Mouse (Mus musculus) retina, embryonic 14.5 days (tissue): Measurements from ENCODE around the gene Tcl1b1.
"Not testable (repeated sequence)": the region's sequence is repeated elsewhere in the genome, so short reads cannot be mapped to it uniquely, and the experiment has no call there.

Experiments
- DNase-seq: peaks from one replicate; pipeline ENCODE4 v3.0.0-alpha.2; 2015; ENCODE audit warnings: low spot score

Gene Tcl1b1

GRCm38 (mm10) chr12:105159390-105159789, at the start of gene Tcl1b1:
Tcl1b1 (plus strand) TSS chr12:105159690.
- DNase-seq, result no peak

DNA sequence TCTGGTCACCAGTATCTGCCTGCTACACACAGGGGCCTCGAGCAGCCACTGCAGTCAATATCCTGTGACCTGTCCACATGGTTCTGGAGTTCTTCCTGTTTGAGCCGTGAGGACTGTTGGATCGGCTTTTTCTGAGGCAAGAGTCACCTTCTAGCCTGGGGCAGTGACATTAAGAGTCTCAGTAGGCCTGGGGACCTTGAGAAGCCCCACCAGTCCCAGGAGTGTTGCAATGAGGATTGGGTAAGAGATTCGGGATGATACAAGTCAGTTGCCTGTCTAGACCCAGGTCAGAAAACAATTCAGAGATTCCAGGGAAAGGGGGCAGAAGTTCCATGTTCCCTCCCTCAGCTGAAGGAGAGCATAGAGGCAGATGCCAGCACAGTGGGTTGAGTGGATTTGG, 49.7 kb upstream of the Tcl1b1 start:
- DNase-seq, result no peak

- DNase-seq, result peak; percentile 40
Measured at GRCm38 (mm10) chr12:105112321-105112988, 47.0 kb upstream of the Tcl1b1 start.

DNA sequence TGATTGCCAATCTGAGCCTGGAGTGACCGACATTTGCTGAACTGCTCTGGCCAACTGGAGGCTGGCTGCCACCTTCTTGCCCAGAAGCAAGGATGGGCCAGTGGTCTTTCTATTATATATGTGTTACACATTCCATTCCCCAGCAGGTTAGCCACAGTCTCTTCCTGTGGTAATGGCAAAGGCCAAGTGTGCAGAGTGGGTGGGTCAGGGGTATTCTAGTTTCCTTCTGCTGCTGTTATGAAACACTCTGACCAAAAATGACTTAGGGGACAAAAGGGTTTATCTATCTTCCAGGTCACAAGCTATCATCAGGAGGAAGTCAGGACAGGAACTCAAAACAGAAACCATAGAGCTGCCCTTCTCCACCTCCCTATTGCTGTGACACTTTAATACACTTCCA, 42.8 kb upstream of the Tcl1b1 start:
- DNase-seq, result no peak

DNA sequence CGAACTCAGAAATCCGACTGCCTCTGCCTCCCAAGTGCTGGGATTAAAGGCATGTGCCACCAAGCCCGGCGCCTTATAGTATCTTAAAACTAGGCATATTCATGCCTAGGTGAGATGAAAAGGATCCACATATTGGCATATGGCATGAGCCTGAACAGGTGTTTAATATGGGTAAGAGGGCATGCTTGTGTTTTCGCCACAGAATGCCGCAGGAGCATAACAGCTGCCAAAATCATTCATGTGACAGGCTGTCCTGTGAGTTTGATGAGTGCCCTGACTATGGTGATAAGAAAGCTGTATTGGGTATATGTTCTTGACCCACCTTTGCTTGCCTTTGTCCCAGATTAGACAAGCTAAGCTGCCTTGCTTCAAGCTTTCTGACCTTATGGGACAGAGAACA, 34.1 kb upstream of the Tcl1b1 start:
- no peak for DNase-seq

DNA sequence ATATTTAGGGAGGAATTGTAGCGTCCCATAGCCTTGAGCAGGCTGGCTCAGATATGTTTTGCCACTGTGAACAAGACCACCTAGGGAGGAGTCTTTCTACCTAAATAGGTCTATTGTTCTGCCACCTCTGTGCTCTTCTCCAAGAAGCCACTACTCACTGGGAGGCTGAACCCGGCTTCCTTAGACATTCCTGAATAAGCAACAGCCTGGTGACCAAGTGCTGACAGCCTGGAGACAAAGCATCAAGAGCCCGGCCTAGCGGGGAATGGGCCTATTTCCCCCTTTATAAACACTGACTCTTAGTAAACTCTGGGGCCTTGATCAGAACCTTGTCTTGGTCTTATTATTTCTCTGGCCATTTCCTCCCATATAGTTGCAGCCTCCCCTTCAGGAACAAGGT, 33.0 kb upstream of the Tcl1b1 start:
- no peak for DNase-seq

- no peak for DNase-seq
Measured at GRCm38 (mm10) chr12:105127607-105128006, 31.9 kb upstream of the Tcl1b1 start.

DNA sequence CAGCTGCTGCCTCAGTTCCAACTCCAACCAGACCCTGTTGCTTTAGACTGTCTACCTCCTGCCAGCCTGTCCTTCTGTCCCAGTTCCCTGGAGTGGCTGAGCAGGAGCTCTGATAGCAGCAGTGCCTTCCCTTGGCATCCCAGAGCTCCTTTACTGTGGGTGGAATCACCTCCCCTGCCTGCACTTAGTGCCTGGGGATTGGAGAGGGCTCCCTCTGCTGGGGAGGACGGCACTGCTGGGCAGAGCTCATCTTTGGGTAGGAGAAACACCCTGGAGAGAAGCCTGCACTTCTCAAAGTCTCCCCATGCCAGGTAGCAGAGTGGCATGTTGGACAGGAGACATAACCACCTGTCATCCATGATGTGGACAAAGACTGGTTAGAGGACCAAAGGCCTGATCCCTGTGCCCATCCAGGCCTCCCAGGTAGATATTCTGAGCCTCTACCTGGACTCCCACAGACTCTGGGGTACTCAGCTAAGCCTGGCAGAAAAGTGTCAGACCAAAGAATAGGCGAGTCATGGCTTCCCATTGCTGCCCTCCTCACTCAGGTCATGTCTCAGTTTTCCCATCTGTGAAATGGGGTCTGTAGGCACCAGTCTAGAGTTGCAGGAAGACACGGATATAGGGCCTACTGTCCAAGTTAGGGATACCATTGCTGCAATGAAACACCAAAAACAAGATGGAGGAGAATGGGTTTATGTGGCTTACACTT, 29.8 kb upstream of the Tcl1b1 start:
- not testable (repeated sequence) for DNase-seq

DNA sequence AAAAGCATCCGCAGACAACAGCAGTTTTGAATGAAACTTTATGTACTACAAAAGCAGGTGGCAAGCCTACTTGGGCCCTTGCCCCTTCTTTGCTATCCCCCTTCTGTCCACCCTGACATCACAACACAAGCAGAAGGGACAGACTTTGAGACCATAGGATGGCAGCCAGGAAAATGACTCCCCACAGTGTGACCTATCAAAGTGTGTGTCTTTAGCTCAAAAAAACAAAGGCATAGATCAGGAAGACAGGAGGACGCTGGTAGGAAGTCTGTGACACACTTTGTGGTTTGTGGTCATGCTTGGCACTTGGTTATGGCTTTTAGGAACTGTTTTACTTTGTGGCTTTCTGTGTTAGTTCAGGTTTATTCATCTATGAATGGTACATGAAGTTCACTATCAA, 25.3 kb upstream of the Tcl1b1 start:
- not testable (repeated sequence) for DNase-seq

DNA sequence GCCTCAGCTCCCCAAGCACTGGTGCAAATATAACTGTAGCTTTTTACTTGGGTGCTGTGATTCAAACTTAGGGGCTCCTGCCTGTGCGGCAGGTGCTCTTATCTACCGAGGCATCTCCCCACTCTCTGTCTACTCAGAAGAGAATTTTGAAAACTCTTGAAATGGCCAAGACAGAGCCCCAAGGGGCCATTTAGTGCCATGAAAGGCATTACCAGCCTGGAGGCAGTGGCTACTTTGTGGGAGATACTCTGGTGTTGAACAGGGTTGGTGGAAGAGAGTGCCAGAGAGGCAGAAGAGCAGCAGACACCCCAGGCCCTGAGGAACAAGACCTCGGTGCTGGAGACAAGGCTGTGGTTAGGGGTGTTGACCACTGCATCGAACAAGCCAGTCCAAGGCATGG, 24.7 kb upstream of the Tcl1b1 start:
- not testable (repeated sequence) for DNase-seq

GRCm38 (mm10) chr12:105137729-105138128, 21.8 kb upstream of the Tcl1b1 start:
- DNase-seq, result not testable (repeated sequence)

GRCm38 (mm10) chr12:105143096-105143495, 16.4 kb upstream of the Tcl1b1 start:
- DNase-seq, result no peak

GRCm38 (mm10) chr12:105144928-105145327, 14.6 kb upstream of the Tcl1b1 start:
- not testable (repeated sequence) for DNase-seq

- no peak for DNase-seq
Measured at GRCm38 (mm10) chr12:105145714-105146113, 13.8 kb upstream of the Tcl1b1 start, which contains the start of gene Tcl1b2. Tcl1b2 (plus strand) TSS chr12:105146014.

GRCm38 (mm10) chr12:105155286-105155685, 4.2 kb upstream of the Tcl1b1 start:
- not testable (repeated sequence) for DNase-seq

GRCm38 (mm10) chr12:105158842-105159241, 648 bp upstream of the Tcl1b1 start:
- no peak for DNase-seq

DNA sequence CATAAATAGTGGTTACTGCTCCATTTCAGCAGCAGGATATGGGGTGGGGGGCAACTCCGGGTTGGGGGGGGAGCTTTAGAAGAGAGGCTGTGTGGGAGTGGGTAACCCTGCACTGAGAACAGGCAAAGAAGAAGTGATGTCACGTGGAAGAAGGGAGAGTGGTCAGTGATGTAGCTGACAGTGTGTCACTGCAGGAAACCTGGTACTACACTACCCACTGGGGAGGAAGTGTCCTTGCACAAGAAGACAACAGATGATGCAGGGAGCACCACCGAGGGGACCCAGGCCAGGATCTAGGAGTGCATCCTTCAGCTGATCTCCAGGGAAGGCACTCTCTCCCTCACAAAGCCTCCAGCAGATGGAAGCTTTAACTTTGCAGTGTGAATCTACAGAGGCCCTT, 7.2 kb downstream of the Tcl1b1 start:
- no peak for DNase-seq

DNA sequence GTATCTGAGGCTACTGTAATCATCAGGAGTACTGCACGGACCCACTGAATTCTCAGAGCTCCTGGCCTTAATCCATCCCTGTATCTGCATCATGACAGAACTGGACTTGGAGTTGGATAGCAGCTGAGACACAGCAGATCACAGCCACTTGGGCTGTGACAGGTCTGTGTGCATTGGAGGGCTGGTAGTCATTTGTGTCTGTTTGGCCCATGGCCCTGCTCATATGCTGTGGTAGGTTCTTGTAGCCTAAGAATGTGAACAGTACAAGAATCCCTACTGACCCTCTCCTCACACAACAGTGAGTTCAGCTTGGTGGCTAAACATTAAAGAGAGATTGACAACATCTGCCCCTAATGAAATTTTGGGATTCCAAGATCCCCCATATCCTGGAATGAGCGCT, 13.9 kb downstream of the Tcl1b1 start:
- no peak for DNase-seq

DNA sequence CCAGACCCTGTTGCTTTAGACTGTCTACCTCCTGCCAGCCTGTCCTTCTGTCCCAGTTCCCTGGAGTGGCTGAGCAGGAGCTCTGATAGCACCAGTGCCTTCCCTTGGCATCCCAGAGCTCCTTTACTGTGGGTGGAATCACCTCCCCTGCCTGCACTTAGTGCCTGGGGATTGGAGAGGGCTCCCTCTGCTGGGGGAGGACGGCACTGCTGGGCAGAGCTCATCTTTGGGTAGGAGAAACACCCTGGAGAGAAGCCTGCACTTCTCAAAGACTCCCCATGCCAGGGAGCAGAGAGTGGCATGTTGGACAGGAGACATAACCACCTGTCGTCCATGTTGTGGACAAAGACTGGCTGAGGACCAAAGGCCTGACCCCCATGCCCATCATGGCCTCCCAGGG, 14.8 kb downstream of the Tcl1b1 start:
- DNase-seq, result peak; percentile 6

DNA sequence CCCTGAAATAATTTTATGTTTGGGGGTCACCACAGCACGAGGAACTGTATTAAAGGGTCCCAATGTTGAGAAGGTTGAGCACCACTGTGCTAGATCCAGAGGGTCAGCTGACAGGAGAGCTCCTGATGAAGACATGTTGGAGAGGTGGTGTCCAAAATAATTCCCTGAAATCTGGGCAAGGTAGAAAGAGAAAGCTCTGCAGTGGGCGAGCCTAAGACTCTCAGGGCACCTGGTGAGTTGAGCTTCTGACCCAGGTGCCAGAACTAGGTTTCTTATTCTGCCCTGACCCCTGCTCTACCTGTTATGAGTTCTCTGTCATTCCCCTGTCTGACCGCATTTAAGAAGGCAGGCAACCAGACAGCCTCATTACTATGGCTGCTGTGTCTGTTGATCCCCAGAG, 16.6 kb downstream of the Tcl1b1 start, which contains the start of gene Tcl1b5:
TSS of gene Tcl1b5 (plus strand) at position 301 of the 400 bp plus-strand sequence.
- not testable (repeated sequence) for DNase-seq

GRCm38 (mm10) chr12:105181040-105181644, 21.7 kb downstream of the Tcl1b1 start:
- DNase-seq, result not testable (repeated sequence)

GRCm38 (mm10) chr12:105188980-105189379, 29.5 kb downstream of the Tcl1b1 start:
- DNase-seq, result not testable (repeated sequence)

DNA sequence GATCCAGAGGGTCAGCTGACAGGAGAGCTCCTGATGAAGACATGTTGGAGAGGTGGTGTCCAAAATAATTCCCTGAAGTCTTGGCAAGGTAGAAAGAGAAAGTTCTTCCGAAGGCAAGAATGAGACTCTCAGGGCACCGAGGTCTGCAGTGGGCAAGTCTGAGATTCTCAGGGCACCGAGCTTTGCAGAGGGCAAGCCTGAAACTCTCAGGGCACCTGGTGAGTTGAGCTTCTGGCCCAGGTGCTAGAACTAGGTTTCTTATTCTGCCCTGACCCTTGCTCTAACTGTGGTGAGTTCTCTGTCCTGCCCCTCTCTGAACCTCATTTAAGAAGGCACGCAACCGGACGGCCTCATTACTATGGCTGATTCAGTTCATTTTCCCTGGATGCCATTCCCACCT, 31.3 kb downstream of the Tcl1b1 start, which contains the start of gene Tcl1b3:
TSS of gene Tcl1b3 (plus strand) at position 301 of the 400 bp plus-strand sequence.
- DNase-seq, result not testable (repeated sequence)
